Mouse (Mus musculus) liver, embryonic 14.5 days (tissue): Measurements from ENCODE around the gene Scel. TPM values are rescaled to one million over a fixed set of nuclear protein-coding genes. Genes with fewer than 3 reads are reported as not detected.

Source experiments
- ATAC-seq: fragments of 200-750 bp; cut with Nextera tagmentation; 2 replicates; pipeline ENCODE4 v1.8.0; 2017; ENCODE audit warnings: moderate number of reproducible peaks, mild to moderate bottlenecking, moderate library complexity; ENCODE audit not compliant: insufficient read depth
- DNase-seq, 3 experiments: peaks; one replicate each; pipeline ENCODE4 v3.0.0-alpha.2; 2012 to 2013; ENCODE audit warnings: low read depth in 3 of 3, low spot score in 3 of 3
- H3K27ac ChIP-seq: fragments of 300-500 bp; sonication (generic); 2 replicates; pipeline ENCODE4 v1.5.1; 2014; ENCODE audit warnings: moderate library complexity, mild to moderate bottlenecking, control low read depth, inconsistent platforms
- H3K27me3 ChIP-seq: fragments of 300-500 bp; sonication (generic); 2 replicates; pipeline ENCODE4 v1.6.1; 2014; ENCODE audit warnings: mild to moderate bottlenecking, low read length, moderate library complexity; ENCODE audit not compliant: control insufficient read depth, insufficient read depth
- H3K36me3 ChIP-seq: fragments of 300-500 bp; sonication (generic); replicated peaks from 2 replicates; pipeline ENCODE4 v1.6.1; 2014; ENCODE audit warnings: low read depth; ENCODE audit not compliant: control insufficient read depth, insufficient read depth
- H3K4me1 ChIP-seq, 2 experiments: fragments of 200-500 bp in 1 of 2; fragments of 300-500 bp in 1 of 2; sonication (generic) in 1 of 2; replicated peaks; 2 replicates each; pipeline ENCODE4 v1.6.1; 2012 to 2014; ENCODE audit warnings: antibody characterized with exemption in 1 of 2, inconsistent platforms in 1 of 2, low read length in 1 of 2; ENCODE audit not compliant: control insufficient read depth in 2 of 2, insufficient read depth in 2 of 2
- H3K4me2 ChIP-seq: fragments of 300-500 bp; sonication (generic); 2 replicates; pipeline ENCODE4 v1.6.1; 2014; ENCODE audit warnings: low read depth, mild to moderate bottlenecking, control low read depth, moderate library complexity
- H3K4me3 ChIP-seq, 2 experiments: fragments of 200-500 bp in 1 of 2; fragments of 300-500 bp in 1 of 2; sonication (generic) in 1 of 2; 2 replicates each; pipeline ENCODE4 v1.5.1; 2012 to 2014; ENCODE audit warnings: low read depth in 2 of 2, low read length in 2 of 2, mild to moderate bottlenecking in 2 of 2, control low read depth in 1 of 2, inconsistent platforms in 1 of 2, moderate library complexity in 1 of 2; ENCODE audit not compliant: insufficient read depth in 1 of 2
- H3K9ac ChIP-seq: fragments of 300-500 bp; sonication (generic); replicated peaks from 2 replicates; pipeline ENCODE4 v1.6.1; 2014; ENCODE audit warnings: mild to moderate bottlenecking, control low read depth, moderate library complexity
- H3K9me3 ChIP-seq: fragments of 300-500 bp; sonication (generic); 2 replicates; pipeline ENCODE4 v1.6.1; 2016; ENCODE audit warnings: low read length, mixed read lengths; ENCODE audit not compliant: control insufficient read depth
- CTCF ChIP-seq: IDR thresholded peaks from 2 replicates; pipeline ENCODE4 v1.5.1; 2016; ENCODE audit warnings: antibody characterized with exemption, low read depth, control low read depth
- EP300 ChIP-seq: IDR thresholded peaks from 2 replicates; pipeline ENCODE4 v1.6.1; 2016; ENCODE audit warnings: antibody characterized with exemption, low read depth
- WGBS: fragments of 180-500 bp; shearing (Covaris S2); extraction: QIAGEN DNeasy Blood & Tissue Kit; methylation state at CpG from one replicate; pipeline ENCODE4 v1.1.7; 2014; ENCODE audit not compliant: insufficient replicate concordance; 5-methylcytosine and 5-hydroxymethylcytosine counted together
- polyA plus RNA-seq, 2 experiments: library from polyadenylated mRNA; depleted of rRNA in 1 of 2; stranded (reverse) in 1 of 2; unstranded in 1 of 2; fragments of >200 nt; fragmentation: Nextera tagmentation in 1 of 2; extraction: Ambion mirVana in 1 of 2; gene quantifications; 2 replicates each; pipeline versions ENCODE4 v1.2.1 to v1.2.3; 2012 to 2014

Gene Scel
- polyA plus RNA-seq, 2 experiments: 0.06 to 0.08 TPM

GRCm38 (mm10) chr14:103608063-103608462 lies 94.9 kb downstream of the Scel start:
- no peak overlapping the region for H3K4me2 ChIP-seq
- 67% methylated on average over 8 of the region's 8 CpGs for WGBS
- DNase-seq: no peak

GRCm38 (mm10) chr14:103613573-103614271 lies 100.6 kb downstream of the Scel start:
- Histone ChIP-seq H3K4me2 (no peak overlapping the region), H3K4me1 (no peaks in the 10 kb centered on the region), H3K27me3 (no peaks in the 10 kb centered on the region), H3K27ac (no peak overlapping the region), H3K36me3 (no peaks in the 10 kb centered on the region), H3K9me3 (no peaks in the 10 kb centered on the region), H3K4me3 (no peak overlapping the region), H3K9ac (no peak overlapping the region)
- ATAC-seq: no peak
- DNase-seq: no peak
- TF ChIP-seq EP300: no peak
- TF ChIP-seq CTCF: no peak
- 70% methylated on average over 6 of the region's 6 CpGs for WGBS

More at GRCm38 (mm10) chr14:103608063-103608462, 94.9 kb downstream of the Scel start:
- H3K9ac ChIP-seq: no peak overlapping the region
- no peak for ATAC-seq
- H3K27ac ChIP-seq: no peak overlapping the region
- TF ChIP-seq EP300 (no peak), CTCF (no peak)
- no peak overlapping the region for H3K4me3 ChIP-seq
- no peaks in the 10 kb centered on the region for H3K27me3 ChIP-seq
- H3K9me3 ChIP-seq: no peaks in the 10 kb centered on the region
- H3K4me1 ChIP-seq: no peaks in the 10 kb centered on the region
- no peaks in the 10 kb centered on the region for H3K36me3 ChIP-seq

- no peaks in the 10 kb centered on the region for H3K36me3 ChIP-seq
- H3K4me2 ChIP-seq: no peak overlapping the region
- no peak for TF ChIP-seq EP300
- TF ChIP-seq CTCF: no peak
- ATAC-seq (no peak), DNase-seq (no peak)
- no peak overlapping the region for H3K27ac ChIP-seq
- no peaks in the 10 kb centered on the region for H3K9me3 ChIP-seq
- H3K9ac ChIP-seq: no peak overlapping the region
- 74% methylated on average over 4 of the region's 4 CpGs for WGBS
- H3K4me1 ChIP-seq: no peaks in the 10 kb centered on the region
- no peak overlapping the region for H3K4me3 ChIP-seq
- no peaks in the 10 kb centered on the region for H3K27me3 ChIP-seq
Observed at GRCm38 (mm10) chr14:103614272-103614587, 101.1 kb downstream of the Scel start.

GRCm38 (mm10) chr14:103619756-103620155 lies 106.6 kb downstream of the Scel start:
- no peak overlapping the region for H3K4me2 ChIP-seq
- H3K9me3 ChIP-seq: no peaks in the 10 kb centered on the region
- TF ChIP-seq CTCF (no peak), EP300 (no peak)
- ATAC-seq (no peak), DNase-seq (no peak)
- no peak overlapping the region for H3K9ac ChIP-seq
- 68% methylated on average over 4 of the region's 4 CpGs for WGBS
- no peaks in the 10 kb centered on the region for H3K27me3 ChIP-seq
- H3K4me3 ChIP-seq: no peak overlapping the region
- H3K36me3 ChIP-seq: no peaks in the 10 kb centered on the region
- no peak overlapping the region for H3K27ac ChIP-seq
- H3K4me1 ChIP-seq: no peaks in the 10 kb centered on the region

GRCm38 (mm10) chr14:103621207-103621606 lies 108.1 kb downstream of the Scel start:
- H3K9ac ChIP-seq: no peak overlapping the region
- H3K4me3 ChIP-seq: no peak overlapping the region
- ATAC-seq (no peak), DNase-seq (no peak)
- no peaks in the 10 kb centered on the region for H3K4me1 ChIP-seq
- H3K36me3 ChIP-seq: no peaks in the 10 kb centered on the region
- WGBS: 55% methylated on average over 2 of the region's 2 CpGs
- H3K27ac ChIP-seq: no peak overlapping the region
- no peaks in the 10 kb centered on the region for H3K27me3 ChIP-seq
- no peak for TF ChIP-seq CTCF
- no peak for TF ChIP-seq EP300
- H3K4me2 ChIP-seq: no peak overlapping the region
- H3K9me3 ChIP-seq: no peaks in the 10 kb centered on the region
